Mouse (Mus musculus) monocyte, adult 5-6 weeks (primary cell): Measurements from ENCODE around the gene Pex14. TPM values are rescaled to one million over a fixed set of nuclear protein-coding genes. Genes with fewer than 3 reads are reported as not detected.

ENCODE experiments used
- ATAC-seq: fragments of 153-309, 156-312 bp; replicated peaks from 2 replicates; pipeline ENCODE4 v1.8.0; 2017; ENCODE audit warnings: mild to moderate bottlenecking; ENCODE audit not compliant: low TSS enrichment, insufficient number of reproducible peaks, severe bottlenecking, poor library complexity, low FRiP score
- total RNA-seq: library from RNA; stranded (forward); fragments of 200-1000, 200-491, 200-594 nt; gene quantifications from 3 replicates; pipeline ENCODE4 v1.2.3, GENCODE M21; 2017

The Pex14 gene
- total RNA-seq, 1 experiment from 2014 or later, result 24.0 TPM

- ATAC-seq, result no peak
Observed at GRCm38 (mm10) chr4:148912826-148913590, 186.7 kb downstream of the Pex14 start.

- ATAC-seq, result no peak
Observed at GRCm38 (mm10) chr4:148912134-148912533, 187.5 kb downstream of the Pex14 start.

Other genes starting within 250 kb of the Pex14 start
- 10.0 to 20.6 TPM (median 15.7 TPM) in 3 replicates for gene Dffa, start 4.3 kb upstream of the Pex14 start, total RNA-seq
- gene Cort, start 26.9 kb upstream of the Pex14 start, total RNA-seq, result not detected in 3 replicates
- gene Cenps, start 37.8 kb upstream of the Pex14 start, total RNA-seq, result 0.58 to 4.5 TPM in 2 of 3 replicates, not detected in the other
- 68.2 to 81.0 TPM (median 69.9 TPM) in 3 replicates for gene Pgd, start 66.9 kb upstream of the Pex14 start, total RNA-seq
- gene Kif1b, start 207.8 kb upstream of the Pex14 start, total RNA-seq, result 23.9 to 67.6 TPM (median 31.8 TPM) in 3 replicates